Mouse (Mus musculus) lung, embryonic 16.5 days (tissue): Measurements from ENCODE around the gene Defb38. TPM values are rescaled to one million over a fixed set of nuclear protein-coding genes. Genes with fewer than 3 reads are reported as not detected.

Experiments
- ATAC-seq: fragments of 200-750 bp; cut with Nextera tagmentation; 2 replicates; pipeline ENCODE4 v1.8.0; 2017; ENCODE audit warnings: low read depth, mild to moderate bottlenecking, moderate library complexity
- H3K27ac ChIP-seq: fragments of 300-500 bp; sonication (generic); 2 replicates; pipeline ENCODE4 v1.5.1; 2014; ENCODE audit warnings: mild to moderate bottlenecking, control low read depth, low read length
- H3K27me3 ChIP-seq: fragments of 300-500 bp; sonication (generic); 2 replicates; pipeline ENCODE4 v1.6.1; 2014; ENCODE audit warnings: low read depth, low read length, mixed read lengths; ENCODE audit not compliant: control insufficient read depth, insufficient read depth
- H3K36me3 ChIP-seq: fragments of 300-500 bp; sonication (generic); 2 replicates; pipeline ENCODE4 v1.6.1; 2014; ENCODE audit warnings: low read length; ENCODE audit not compliant: control insufficient read depth, insufficient read depth
- H3K4me1 ChIP-seq: fragments of 300-500 bp; sonication (generic); replicated peaks from 2 replicates; pipeline ENCODE4 v1.6.1; 2014; ENCODE audit warnings: low read length, mixed read lengths; ENCODE audit not compliant: control insufficient read depth, insufficient read depth
- H3K4me2 ChIP-seq: fragments of 300-500 bp; sonication (generic); 2 replicates; pipeline ENCODE4 v1.6.1; 2014; ENCODE audit warnings: low read depth, low read length, control low read depth
- H3K4me3 ChIP-seq: fragments of 300-500 bp; sonication (generic); 2 replicates; pipeline ENCODE4 v1.5.1; 2014; ENCODE audit warnings: mild to moderate bottlenecking, low read length, control low read depth
- H3K9ac ChIP-seq: fragments of 300-500 bp; sonication (generic); 2 replicates; pipeline ENCODE4 v1.6.1; 2014; ENCODE audit warnings: low read length, control low read depth
- H3K9me3 ChIP-seq: fragments of 300-500 bp; sonication (generic); 2 replicates; pipeline ENCODE4 v1.6.1; 2016; ENCODE audit warnings: low read length; ENCODE audit not compliant: control insufficient read depth
- WGBS: fragments of 180-500 bp; shearing (Covaris S2); extraction: QIAGEN DNeasy Blood & Tissue Kit; methylation state at CpG from one replicate; pipeline ENCODE4 v1.1.7; 2014; 5-methylcytosine and 5-hydroxymethylcytosine counted together
- polyA plus RNA-seq: library from polyadenylated mRNA; unstranded; fragments of >200 nt; fragmentation: Nextera tagmentation; extraction: Ambion mirVana; gene quantifications from 2 replicates; pipeline ENCODE4 v1.2.1, GENCODE M21; 2015

Defb38 gene
- not detected in 2 replicates for polyA plus RNA-seq

GRCm38 (mm10) chr8:19026466-19026865 is at the start of gene Defb38:
Gene Defb38, minus strand, starts transcription at chr8:19026566.
- H3K4me3 ChIP-seq, result no peak within 1 kb of the TSS
- no peaks in the 10 kb centered on the region for H3K9me3 ChIP-seq
- no peak within 1 kb of the TSS for H3K27ac ChIP-seq
- WGBS, result 76% methylated on average over 1 of the region's 1 CpGs
- H3K27me3 ChIP-seq, result no peaks in the 10 kb centered on the region
- no peaks in the 10 kb centered on the region for H3K36me3 ChIP-seq
- no peaks in the 10 kb centered on the region for H3K4me1 ChIP-seq
- no peak within 1 kb of the TSS for H3K9ac ChIP-seq
- ATAC-seq, result no peak
- H3K4me2 ChIP-seq, result no peak within 1 kb of the TSS

DNA sequence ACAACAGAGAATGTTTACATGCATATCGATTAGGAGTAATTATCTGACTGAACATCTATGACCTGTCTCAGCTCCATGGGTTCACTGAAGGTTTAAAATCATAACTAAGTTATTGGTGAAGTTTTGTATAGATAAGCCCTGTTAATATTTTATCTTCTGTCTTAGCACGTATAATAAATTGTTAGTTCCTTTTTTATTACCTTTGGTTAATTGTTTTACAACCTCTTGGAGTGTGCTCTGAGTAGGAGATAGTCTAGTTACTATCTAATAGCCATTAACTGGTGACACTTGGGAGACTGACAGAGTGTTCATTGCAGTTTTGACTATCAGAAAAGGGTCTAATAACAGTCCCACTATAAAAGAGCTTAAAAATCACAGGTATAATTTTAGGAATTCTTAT is 39.6 kb upstream of the Defb38 start:
- Histone ChIP-seq H3K36me3 (no peaks in the 10 kb centered on the region), H3K4me3 (no peak overlapping the region), H3K4me2 (no peak overlapping the region), H3K27ac (no peak overlapping the region), H3K4me1 (no peaks in the 10 kb centered on the region), H3K27me3 (no peaks in the 10 kb centered on the region), H3K9ac (no peak overlapping the region), H3K9me3 (no peaks in the 10 kb centered on the region; the same call in 1 of the 2 replicates)
- WGBS, result 71% methylated on average over 2 of the region's 2 CpGs
- ATAC-seq, result no peak

- no peak for ATAC-seq
Measured at GRCm38 (mm10) chr8:19064710-19065109, 38.3 kb upstream of the Defb38 start, which contains the start of gene Defb39. Gene Defb39, minus strand, starts transcription at chr8:19064810.

DNA sequence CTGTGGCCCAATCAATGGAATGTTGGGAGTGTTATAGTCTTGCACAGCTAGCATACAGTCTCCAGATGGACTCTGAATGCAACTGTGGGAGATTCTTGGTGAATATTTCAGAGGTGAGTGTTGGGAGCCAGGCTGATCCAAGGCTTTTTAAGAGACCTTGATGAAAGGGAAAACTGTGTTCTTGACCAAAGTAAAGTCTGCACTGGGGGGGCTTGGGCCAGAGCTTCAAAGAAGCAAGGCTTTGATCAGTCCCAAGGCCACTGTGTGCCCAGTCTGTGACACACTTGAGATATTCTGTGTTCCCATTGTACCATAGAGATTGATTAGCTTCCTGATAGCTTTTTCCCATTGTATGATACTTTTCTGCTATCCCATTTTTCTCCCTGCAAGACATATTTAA is 36.5 kb upstream of the Defb38 start:
- Histone ChIP-seq H3K36me3 (no peaks in the 10 kb centered on the region), H3K4me1 (no peaks in the 10 kb centered on the region), H3K27me3 (no peaks in the 10 kb centered on the region), H3K9ac (no peak overlapping the region), H3K27ac (no peak overlapping the region), H3K9me3 (no peaks in the 10 kb centered on the region; the same call in 1 of the 2 replicates), H3K4me2 (no peak overlapping the region), H3K4me3 (no peak overlapping the region)
- ATAC-seq, result no peak

More at GRCm38 (mm10) chr8:19064710-19065109, 38.3 kb upstream of the Defb38 start, which contains the start of gene Defb39:
- Histone ChIP-seq H3K9me3 (no peaks in the 10 kb centered on the region; the same call in 1 of the 2 replicates), H3K36me3 (no peaks in the 10 kb centered on the region), H3K9ac (no peak within 1 kb of the TSS), H3K27ac (no peak within 1 kb of the TSS), H3K27me3 (no peaks in the 10 kb centered on the region), H3K4me2 (no peak within 1 kb of the TSS), H3K4me1 (no peaks in the 10 kb centered on the region), H3K4me3 (no peak within 1 kb of the TSS)
- 62% methylated on average over 1 of the region's 1 CpGs for WGBS

DNA sequence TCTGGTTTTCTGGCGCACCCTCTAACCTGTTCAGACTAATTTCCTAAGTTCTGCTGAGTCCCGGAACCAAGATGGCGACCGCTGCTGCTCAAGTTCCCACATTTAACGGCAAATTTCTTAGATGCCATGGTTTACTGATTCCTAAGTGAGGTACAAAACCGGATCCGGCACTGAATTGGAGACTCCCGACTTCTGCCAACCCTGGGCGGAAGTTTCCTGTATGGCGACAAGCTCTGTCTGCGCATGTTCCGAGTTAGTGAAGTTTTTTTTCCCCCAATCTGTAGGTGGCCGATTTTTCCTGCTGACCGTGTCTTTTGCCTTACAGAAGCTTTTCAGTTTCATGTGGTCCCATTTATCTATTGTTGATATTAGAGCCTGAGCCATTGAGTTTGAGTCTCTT is 18.9 kb upstream of the Defb38 start:
- H3K27me3 ChIP-seq, result no peaks in the 10 kb centered on the region
- ATAC-seq, result no peak
- H3K4me1 ChIP-seq, result no peaks in the 10 kb centered on the region
- H3K27ac ChIP-seq, result no peak overlapping the region
- no peak overlapping the region for H3K9ac ChIP-seq
- no peaks in the 10 kb centered on the region for H3K9me3 ChIP-seq
- no peak overlapping the region for H3K4me3 ChIP-seq
- WGBS, result 90% methylated on average over 14 of the region's 14 CpGs
- no peaks in the 10 kb centered on the region for H3K36me3 ChIP-seq
- no peak overlapping the region for H3K4me2 ChIP-seq

Other genes with a start within 250 kb of the Defb38 start
- not detected in 2 replicates for gene Defb40, start 48.3 kb downstream of the Defb38 start, polyA plus RNA-seq
- gene Defb37, start 35.5 kb downstream of the Defb38 start, polyA plus RNA-seq, result not detected in 2 replicates
- gene Defb39, start 38.2 kb upstream of the Defb38 start, polyA plus RNA-seq, result not detected in 2 replicates
- not detected in 2 replicates for gene Defb12, start 88.3 kb upstream of the Defb38 start, polyA plus RNA-seq
- not detected in 2 replicates for gene Defb34, start 97.2 kb upstream of the Defb38 start, polyA plus RNA-seq
- gene Gm45826, start 114.2 kb upstream of the Defb38 start, polyA plus RNA-seq, result not detected in 2 replicates
- gene Defb14, start 167.8 kb upstream of the Defb38 start, polyA plus RNA-seq, result not detected in 2 replicates
- gene Defb4, start 172.1 kb upstream of the Defb38 start, polyA plus RNA-seq, result not detected in 2 replicates
- gene Defb6, start 198.9 kb upstream of the Defb38 start, polyA plus RNA-seq, result not detected in 2 replicates
- not detected in 2 replicates for gene Defb46, start 213.3 kb upstream of the Defb38 start, polyA plus RNA-seq
- not detected in 2 replicates for gene Defb5, start 221.0 kb upstream of the Defb38 start, polyA plus RNA-seq